Mouse (Mus musculus) skeletal muscle tissue, adult 2 months (tissue): ENCODE results near the gene Cacng4.

Experiments used
- DNase-seq: peaks from one replicate; pipeline ENCODE4 v3.0.0-alpha.2; 2012; ENCODE audit warnings: low read depth, low spot score

Gene Cacng4

GRCm38 (mm10) chr11:107720264-107721021 lies 73.9 kb downstream of the Cacng4 start:
- DNase-seq: no peak

- peak; percentile 88 for DNase-seq
Measured at GRCm38 (mm10) chr11:107716332-107716938, 77.9 kb downstream of the Cacng4 start, which contains the start of gene Cacng1. TSS of gene Cacng1 (minus strand) at chr11:107716522.

- peak; percentile 90 for DNase-seq
Measured at GRCm38 (mm10) chr11:107714368-107714767, 80.0 kb downstream of the Cacng4 start.

GRCm38 (mm10) chr11:107710379-107710778 lies 84.0 kb downstream of the Cacng4 start:
- DNase-seq: no peak

GRCm38 (mm10) chr11:107707897-107708610 lies 86.3 kb downstream of the Cacng4 start:
- DNase-seq: no peak

GRCm38 (mm10) chr11:107705476-107706074 lies 88.8 kb downstream of the Cacng4 start:
- DNase-seq: no peak

- no peak for DNase-seq
Measured at GRCm38 (mm10) chr11:107705060-107705459, 89.3 kb downstream of the Cacng4 start.

- DNase-seq: peak; percentile 47
Measured at GRCm38 (mm10) chr11:107703272-107704134, 90.9 kb downstream of the Cacng4 start.

- no peak for DNase-seq
Measured at GRCm38 (mm10) chr11:107699967-107700366, 94.4 kb downstream of the Cacng4 start.

- no peak for DNase-seq
Measured at GRCm38 (mm10) chr11:107693338-107693737, 101.0 kb downstream of the Cacng4 start.

- DNase-seq: no peak
Measured at GRCm38 (mm10) chr11:107691569-107691968, 102.8 kb downstream of the Cacng4 start.

- no peak for DNase-seq
Measured at GRCm38 (mm10) chr11:107688480-107688879, 105.9 kb downstream of the Cacng4 start.

- no peak for DNase-seq
Measured at GRCm38 (mm10) chr11:107686290-107686689, 108.1 kb downstream of the Cacng4 start.

GRCm38 (mm10) chr11:107683544-107684465 lies 110.6 kb downstream of the Cacng4 start:
- no peak for DNase-seq

- DNase-seq: no peak
Measured at GRCm38 (mm10) chr11:107682694-107683355, 111.5 kb downstream of the Cacng4 start.
